Mouse (Mus musculus) neutrophil, adult 5-6 weeks (primary cell): ENCODE data around the gene Snapc3. TPM values are rescaled to one million over a fixed set of nuclear protein-coding genes. Genes with fewer than 3 reads are reported as not detected.

ENCODE experiments used
- ATAC-seq: fragments of 151-379, 151-347 bp; 2 replicates; pipeline ENCODE4 v1.8.0; 2017; ENCODE audit warnings: mild to moderate bottlenecking, moderate TSS enrichment; ENCODE audit not compliant: insufficient number of reproducible peaks, poor library complexity, low FRiP score, severe bottlenecking; ENCODE audit errors: extremely low read depth
- total RNA-seq: library from RNA; stranded (forward); fragments of 200-1000 nt; gene quantifications from 2 replicates; pipeline ENCODE4 v1.2.3, GENCODE M21; 2017

Snapc3 gene
- total RNA-seq = 61.0 and 63.7 TPM in 2 replicates

GRCm38 (mm10) chr4:83417160-83417819 is at the start of gene Snapc3:
Gene Snapc3, plus strand, starts transcription at chr4:83417724.
- ATAC-seq = peak; percentile 100

- ATAC-seq = no peak
Measured at GRCm38 (mm10) chr4:83373381-83373780, 44.1 kb upstream of the Snapc3 start.

GRCm38 (mm10) chr4:83375650-83376049 is 41.9 kb upstream of the Snapc3 start:
- ATAC-seq = no peak

- ATAC-seq = no peak
Measured at GRCm38 (mm10) chr4:83376461-83377015, 41.0 kb upstream of the Snapc3 start.

GRCm38 (mm10) chr4:83379036-83379435 is 38.5 kb upstream of the Snapc3 start:
- no peak for ATAC-seq

GRCm38 (mm10) chr4:83379746-83380145 is 37.8 kb upstream of the Snapc3 start:
- no peak for ATAC-seq

GRCm38 (mm10) chr4:83380266-83380665 is 37.3 kb upstream of the Snapc3 start:
- no peak for ATAC-seq

GRCm38 (mm10) chr4:83383899-83384490 is 33.5 kb upstream of the Snapc3 start:
- ATAC-seq = no peak

- ATAC-seq = no peak
Measured at GRCm38 (mm10) chr4:83385091-83385490, 32.4 kb upstream of the Snapc3 start.

GRCm38 (mm10) chr4:83390551-83390950 is 27.0 kb upstream of the Snapc3 start:
- no peak for ATAC-seq

GRCm38 (mm10) chr4:83391956-83392355 is 25.6 kb upstream of the Snapc3 start:
- no peak for ATAC-seq

GRCm38 (mm10) chr4:83393733-83394132 is 23.8 kb upstream of the Snapc3 start:
- ATAC-seq = no peak

- ATAC-seq = no peak
Measured at GRCm38 (mm10) chr4:83396346-83396745, 21.2 kb upstream of the Snapc3 start.

GRCm38 (mm10) chr4:83396996-83397770 is 20.3 kb upstream of the Snapc3 start:
- ATAC-seq = no peak

- ATAC-seq = no peak
Measured at GRCm38 (mm10) chr4:83398527-83398926, 19.0 kb upstream of the Snapc3 start.

- ATAC-seq = no peak
Measured at GRCm38 (mm10) chr4:83400691-83401595, 16.6 kb upstream of the Snapc3 start.

- ATAC-seq = no peak
Measured at GRCm38 (mm10) chr4:83401712-83402111, 15.8 kb upstream of the Snapc3 start.

GRCm38 (mm10) chr4:83407688-83408087 is 9.8 kb upstream of the Snapc3 start:
- ATAC-seq = no peak
